Mouse (Mus musculus): ENCODE measurements around the gene Alg11.

Alg11 gene

GRCm38 (mm10) chr8:22037022-22037421 is 23.5 kb upstream of the Alg11 start:
- peaks cover 16% of the 10 kb centered on the region for H3K27me3 ChIP-seq (ENCODE audit: insufficient read depth, low read length)
- no peaks in the 10 kb centered on the region for H3K9me3 ChIP-seq (ENCODE audit: low read length)
- no peaks in the 10 kb centered on the region for H3K36me3 ChIP-seq (ENCODE audit: insufficient read depth, low read length)
- TF ChIP-seq POU5F1 (IDR thresholded peaks at IDR 0.05; ENCODE audit: borderline replicate concordance, low read length) (no peak), CTCF (conservative IDR thresholded peaks at IDR 0.05; ENCODE audit: low read length) (no peak), NANOG (IDR thresholded peaks at IDR 0.05; ENCODE audit: borderline replicate concordance, low read length) (no peak)
- no peak overlapping the region for H3K4me3 ChIP-seq (replicated peaks; ENCODE audit: low read length)
- H3K4me1 ChIP-seq (replicated peaks; ENCODE audit: low read depth, low read length) = peaks cover 13% of the 10 kb centered on the region

DNA sequence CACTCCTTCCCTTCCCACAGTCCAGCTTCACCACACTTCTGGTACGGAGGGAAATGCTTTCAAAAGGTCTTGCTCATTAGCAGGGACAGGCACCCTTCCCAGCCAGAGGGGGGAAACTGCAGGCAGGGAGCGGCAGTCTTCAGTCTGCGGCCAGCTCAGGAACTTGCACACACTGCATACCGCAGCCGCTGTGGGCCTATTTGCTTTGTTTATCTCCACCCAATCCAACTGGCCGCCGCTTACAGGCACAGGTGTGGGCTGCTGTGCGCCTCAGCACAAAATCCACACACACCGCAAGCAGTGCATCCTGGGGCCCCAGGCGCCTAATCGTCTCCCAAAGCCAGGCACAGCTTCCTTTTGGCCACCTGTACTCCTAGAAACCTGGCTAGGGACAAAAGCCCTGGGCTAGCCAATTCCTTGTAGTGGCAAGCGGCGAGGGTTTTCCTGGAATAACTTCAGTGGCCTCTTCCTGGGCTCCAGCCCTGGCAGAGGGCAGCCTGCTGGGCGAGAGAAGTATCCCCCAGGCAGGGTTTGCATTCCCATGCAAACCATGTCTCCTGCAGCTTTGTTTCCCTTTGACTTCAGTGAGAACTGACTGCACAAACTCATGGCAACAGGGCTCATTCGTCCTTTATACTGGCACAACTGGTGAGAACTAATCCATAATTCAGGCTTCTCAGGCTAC is 20.9 kb upstream of the Alg11 start:
- Histone ChIP-seq H3K4me1 (replicated peaks; ENCODE audit: low read depth, low read length) (peaks cover 23% of the 10 kb centered on the region), H3K27me3 (ENCODE audit: insufficient read depth, low read length) (peaks cover 16% of the 10 kb centered on the region), H3K36me3 (ENCODE audit: insufficient read depth, low read length) (no peaks in the 10 kb centered on the region), H3K9me3 (ENCODE audit: low read length) (no peaks in the 10 kb centered on the region), H3K4me3 (replicated peaks; ENCODE audit: low read length) (peak overlapping the region; percentile 67)
- TF ChIP-seq NANOG (IDR thresholded peaks at IDR 0.05; ENCODE audit: borderline replicate concordance, low read length) (no peak), CTCF (conservative IDR thresholded peaks at IDR 0.05; ENCODE audit: low read length) (no peak), POU5F1 (IDR thresholded peaks at IDR 0.05; ENCODE audit: borderline replicate concordance, low read length) (no peak)

DNA sequence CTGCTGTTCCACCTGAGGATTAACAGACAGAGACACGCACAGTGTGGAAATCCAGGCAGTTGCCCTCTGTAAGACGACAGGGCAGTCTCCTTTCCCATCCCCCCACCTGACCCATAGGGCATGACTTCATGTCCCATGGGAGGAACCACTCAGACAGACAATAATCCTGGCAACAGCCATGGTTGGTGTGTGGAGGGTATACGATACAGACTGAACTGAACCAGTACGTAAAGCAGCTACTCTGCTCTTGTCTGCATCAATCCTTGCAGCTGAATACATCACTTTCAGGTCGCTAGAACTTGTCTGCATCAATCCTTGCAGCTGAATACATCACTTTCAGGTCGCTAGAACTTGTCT is 20.4 kb upstream of the Alg11 start:
- no peaks in the 10 kb centered on the region for H3K36me3 ChIP-seq (ENCODE audit: insufficient read depth, low read length)
- H3K4me1 ChIP-seq (replicated peaks; ENCODE audit: low read depth, low read length) = peaks cover 23% of the 10 kb centered on the region
- peaks cover 16% of the 10 kb centered on the region for H3K27me3 ChIP-seq (ENCODE audit: insufficient read depth, low read length)
- H3K4me3 ChIP-seq (replicated peaks; ENCODE audit: low read length) = peak overlapping the region; percentile 67
- no peak for TF ChIP-seq CTCF (conservative IDR thresholded peaks at IDR 0.05; ENCODE audit: low read length)
- TF ChIP-seq POU5F1 (IDR thresholded peaks at IDR 0.05; ENCODE audit: borderline replicate concordance, low read length) = no peak
- TF ChIP-seq NANOG (IDR thresholded peaks at IDR 0.05; ENCODE audit: borderline replicate concordance, low read length) = no peak
- H3K9me3 ChIP-seq (ENCODE audit: low read length) = no peaks in the 10 kb centered on the region

- no peaks in the 10 kb centered on the region for H3K36me3 ChIP-seq (ENCODE audit: insufficient read depth, low read length)
- no peaks in the 10 kb centered on the region for H3K9me3 ChIP-seq (ENCODE audit: low read length)
- H3K4me1 ChIP-seq (replicated peaks; ENCODE audit: low read depth, low read length) = peaks cover 23% of the 10 kb centered on the region
- H3K4me3 ChIP-seq (replicated peaks; ENCODE audit: low read length) = no peak overlapping the region
- peaks cover 16% of the 10 kb centered on the region for H3K27me3 ChIP-seq (ENCODE audit: insufficient read depth, low read length)
- TF ChIP-seq CTCF (conservative IDR thresholded peaks at IDR 0.05; ENCODE audit: low read length) (no peak), NANOG (IDR thresholded peaks at IDR 0.05; ENCODE audit: borderline replicate concordance, low read length) (no peak), POU5F1 (IDR thresholded peaks at IDR 0.05; ENCODE audit: borderline replicate concordance, low read length) (no peak)
Measured at GRCm38 (mm10) chr8:22042515-22042914, 18.0 kb upstream of the Alg11 start.

DNA sequence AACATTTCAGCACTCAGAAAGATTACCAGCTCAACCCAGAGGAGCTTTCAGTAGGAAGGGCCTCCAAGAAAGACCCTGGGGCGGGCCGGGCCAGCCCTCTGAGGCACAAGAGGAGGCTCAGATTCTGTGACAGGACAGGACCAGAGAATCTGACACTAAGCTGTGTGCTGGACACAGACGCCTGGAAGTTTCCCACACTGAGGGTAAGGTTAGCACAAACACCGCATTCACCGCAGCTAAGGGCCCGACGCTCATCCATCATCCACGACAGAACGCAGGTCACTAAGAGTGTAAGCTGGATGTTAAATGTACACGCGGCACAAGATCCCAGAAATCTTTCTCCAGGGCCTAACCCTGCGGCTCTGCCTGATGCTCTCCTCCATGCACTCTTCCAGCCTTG is 16.8 kb upstream of the Alg11 start:
- H3K4me1 ChIP-seq (replicated peaks; ENCODE audit: low read depth, low read length) = peaks cover 27% of the 10 kb centered on the region
- no peaks in the 10 kb centered on the region for H3K36me3 ChIP-seq (ENCODE audit: insufficient read depth, low read length)
- peaks cover 13% of the 10 kb centered on the region for H3K27me3 ChIP-seq (ENCODE audit: insufficient read depth, low read length)
- H3K9me3 ChIP-seq (ENCODE audit: low read length) = no peaks in the 10 kb centered on the region
- no peak overlapping the region; the same call in 1 of the 2 replicates for H3K4me3 ChIP-seq (replicated peaks; ENCODE audit: low read length)
- TF ChIP-seq NANOG (IDR thresholded peaks at IDR 0.05; ENCODE audit: borderline replicate concordance, low read length) = no peak
- TF ChIP-seq CTCF (conservative IDR thresholded peaks at IDR 0.05; ENCODE audit: low read length) = no peak
- no peak for TF ChIP-seq POU5F1 (IDR thresholded peaks at IDR 0.05; ENCODE audit: borderline replicate concordance, low read length)

DNA sequence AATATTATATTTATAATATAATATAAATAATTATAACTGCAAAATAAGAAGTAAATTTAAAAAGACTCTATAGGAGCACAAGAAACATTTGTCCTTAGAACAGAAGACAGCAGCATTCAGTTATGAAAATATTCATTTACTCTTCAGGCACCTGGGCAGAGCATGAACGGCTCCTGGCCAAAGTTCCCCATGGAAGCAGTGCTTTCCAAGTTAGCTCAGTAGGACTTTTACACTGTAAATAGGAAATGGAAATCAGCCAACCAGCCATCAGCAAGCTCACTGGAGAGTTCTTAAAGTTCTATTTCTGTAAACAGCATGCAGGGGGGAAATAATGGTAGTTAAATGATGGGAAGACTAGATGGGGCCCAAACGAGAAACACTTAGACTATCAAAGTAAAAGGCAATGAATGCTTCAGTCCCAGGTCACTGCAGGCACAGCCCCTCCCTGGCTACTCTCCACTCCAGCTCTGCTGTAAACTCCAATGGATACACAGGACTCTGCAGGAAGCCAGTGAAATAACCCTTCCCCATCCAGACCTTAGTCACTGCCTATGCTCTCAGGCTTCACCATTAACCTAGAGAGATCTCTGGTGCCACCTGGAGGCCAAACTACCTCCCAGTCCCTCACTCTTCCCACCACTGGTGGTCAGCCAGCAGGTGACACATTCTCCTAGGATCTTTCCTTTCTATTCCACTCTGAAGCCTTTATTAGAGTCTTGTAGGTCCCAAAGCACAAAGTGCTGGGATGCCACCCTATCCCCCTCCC is 12.6 kb upstream of the Alg11 start:
- no peaks in the 10 kb centered on the region for H3K36me3 ChIP-seq (ENCODE audit: insufficient read depth, low read length)
- H3K4me1 ChIP-seq (replicated peaks; ENCODE audit: low read depth, low read length) = peaks cover 13% of the 10 kb centered on the region
- no peak for TF ChIP-seq NANOG (IDR thresholded peaks at IDR 0.05; ENCODE audit: borderline replicate concordance, low read length)
- TF ChIP-seq CTCF (conservative IDR thresholded peaks at IDR 0.05; ENCODE audit: low read length) = peak; percentile 66
- no peak overlapping the region for H3K4me3 ChIP-seq (replicated peaks; ENCODE audit: low read length)
- no peaks in the 10 kb centered on the region for H3K9me3 ChIP-seq (ENCODE audit: low read length)
- peaks cover 17% of the 10 kb centered on the region for H3K27me3 ChIP-seq (ENCODE audit: insufficient read depth, low read length)

DNA sequence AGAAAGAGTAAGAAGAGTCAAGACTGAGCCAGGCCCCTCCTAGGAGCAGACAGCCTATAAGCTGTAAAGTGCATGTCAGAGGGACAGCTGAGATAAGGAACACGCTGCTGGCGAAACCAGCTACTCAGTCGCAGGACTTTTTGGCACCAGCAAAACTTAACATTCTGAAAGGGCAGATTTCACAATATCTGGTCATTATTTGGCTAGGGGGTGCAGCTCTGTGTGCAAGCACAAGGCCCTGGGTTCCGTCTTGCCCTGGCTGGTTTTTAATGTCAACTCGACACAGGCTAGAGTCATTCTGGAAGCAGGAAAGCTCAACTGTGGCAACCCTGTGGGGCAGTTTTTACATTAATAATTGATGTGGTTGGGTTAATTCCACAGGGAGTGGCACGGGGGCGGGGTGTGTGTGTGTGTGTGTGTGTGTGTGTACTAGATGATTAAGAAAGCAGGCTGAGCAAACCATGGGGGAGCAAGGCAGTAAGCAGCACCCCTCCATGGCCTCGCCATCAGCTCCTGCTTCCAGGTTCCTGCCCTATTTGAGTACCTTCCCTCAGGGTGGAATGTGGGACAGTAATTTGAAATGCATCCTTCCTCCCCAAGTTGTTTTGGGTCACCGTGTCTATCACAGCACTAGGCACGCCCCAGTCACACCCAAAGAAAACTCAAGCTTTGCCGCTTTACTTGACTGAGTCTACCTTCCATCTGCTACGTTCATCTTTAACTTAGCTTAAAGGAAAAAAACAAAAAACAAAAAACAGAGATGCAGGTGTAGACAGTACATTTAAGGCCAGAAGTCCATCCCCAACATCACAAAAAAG is 5.6 kb upstream of the Alg11 start:
- Histone ChIP-seq H3K9me3 (ENCODE audit: low read length) (no peaks in the 10 kb centered on the region), H3K4me3 (replicated peaks; ENCODE audit: low read length) (no peak overlapping the region), H3K36me3 (ENCODE audit: insufficient read depth, low read length) (no peaks in the 10 kb centered on the region), H3K27me3 (ENCODE audit: insufficient read depth, low read length) (peaks cover 47% of the 10 kb centered on the region), H3K4me1 (replicated peaks; ENCODE audit: low read depth, low read length) (peaks cover 14% of the 10 kb centered on the region; the same call in 1 of the 2 replicates)
- no peak for TF ChIP-seq CTCF (conservative IDR thresholded peaks at IDR 0.05; ENCODE audit: low read length)

- Histone ChIP-seq H3K9me3 (ENCODE audit: low read length) (no peaks in the 10 kb centered on the region), H3K4me1 (replicated peaks; ENCODE audit: low read depth, low read length) (peaks cover 14% of the 10 kb centered on the region; the same call in 1 of the 2 replicates), H3K4me3 (replicated peaks; ENCODE audit: low read length) (no peak overlapping the region), H3K36me3 (ENCODE audit: insufficient read depth, low read length) (no peaks in the 10 kb centered on the region), H3K27me3 (ENCODE audit: insufficient read depth, low read length) (peaks cover 44% of the 10 kb centered on the region)
- no peak for TF ChIP-seq POU5F1 (IDR thresholded peaks at IDR 0.05; ENCODE audit: borderline replicate concordance, low read length)
- TF ChIP-seq CTCF (conservative IDR thresholded peaks at IDR 0.05; ENCODE audit: low read length) = no peak
- TF ChIP-seq NANOG (IDR thresholded peaks at IDR 0.05; ENCODE audit: borderline replicate concordance, low read length) = no peak
Measured at GRCm38 (mm10) chr8:22055492-22055877, 5.0 kb upstream of the Alg11 start.

All from E14TG2a.4 (cell line).